Comparison of ENCODE assay signal across 7 mouse cellular contexts in genomic region chr4:130861653-130862208, GRCm38 (mm10). TPM values are rescaled to one million over a fixed set of nuclear protein-coding genes. Genes with fewer than 3 reads are reported as not detected.
DNase-seq lines count a peak whose midpoint lies in the region; ATAC-seq lines count a peak whose summit lies in the region.

No protein-coding gene starts in this region.

- peak overlapping the region; percentile 45 for H3K4me2 ChIP-seq in embryonic facial prominence, embryonic 11.5 days (ENCODE audit: low read depth, low read length)
- peak overlapping the region; percentile 58 for H3K4me2 ChIP-seq in kidney, embryonic 14.5 days (replicated peaks; ENCODE audit: low read depth, low read length)
- peak overlapping the region; percentile 51 for H3K4me2 ChIP-seq in limb, embryonic 11.5 days (ENCODE audit: low read depth, severe bottlenecking)
- H3K4me2 ChIP-seq in neural tube, embryonic 13.5 days: peak overlapping the region; percentile 57

- H3K4me3 ChIP-seq in embryonic facial prominence, embryonic 11.5 days (ENCODE audit: low read depth, low read length): peak overlapping the region; percentile 22
- H3K4me3 ChIP-seq in heart, embryonic 10.5 days: peak overlapping the region; percentile 52
- peak overlapping the region; percentile 28 for H3K4me3 ChIP-seq in kidney, embryonic 14.5 days (ENCODE audit: low read length)
- H3K4me3 ChIP-seq in limb, embryonic 11.5 days (ENCODE audit: low read depth, low read length): peak overlapping the region; percentile 23
- peak overlapping the region; percentile 25 for H3K4me3 ChIP-seq in neural tube, embryonic 13.5 days

- H3K36me3 ChIP-seq in embryonic facial prominence, embryonic 11.5 days (replicated peaks; ENCODE audit: control insufficient read depth, insufficient read depth, low read depth, low read length): no peaks in the 10 kb centered on the region
- H3K36me3 ChIP-seq in heart, embryonic 10.5 days: no peaks in the 10 kb centered on the region
- H3K36me3 ChIP-seq in kidney, embryonic 14.5 days (ENCODE audit: control insufficient read depth, insufficient read depth, low read length): no peaks in the 10 kb centered on the region
- no peaks in the 10 kb centered on the region for H3K36me3 ChIP-seq in limb, embryonic 11.5 days (ENCODE audit: control insufficient read depth, insufficient read depth, low read length)
- no peaks in the 10 kb centered on the region for H3K36me3 ChIP-seq in neural tube, embryonic 13.5 days

- H3K27ac ChIP-seq in embryonic facial prominence, embryonic 11.5 days (replicated peaks; ENCODE audit: low read depth, low read length): no peak overlapping the region
- H3K27ac ChIP-seq in heart, embryonic 10.5 days: peak overlapping the region; percentile 25; the same call in 1 of the 2 replicates
- no peak overlapping the region for H3K27ac ChIP-seq in kidney, embryonic 14.5 days (ENCODE audit: low read depth, low read length)
- H3K27ac ChIP-seq in limb, embryonic 11.5 days (replicated peaks; ENCODE audit: low read depth, low read length): no peak overlapping the region
- peak overlapping the region; percentile 74 for H3K27ac ChIP-seq in neural tube, embryonic 13.5 days (replicated peaks)

- peaks cover 3% of the 10 kb centered on the region for H3K4me1 ChIP-seq in embryonic facial prominence, embryonic 11.5 days (ENCODE audit: control insufficient read depth, insufficient read depth, low read length)
- H3K4me1 ChIP-seq in heart, embryonic 10.5 days: peaks cover 21% of the 10 kb centered on the region
- 0 out of 2 replicates have a peak, but pooled peaks cover 10% of the 10 kb centered on the region for H3K4me1 ChIP-seq in kidney, embryonic 14.5 days (ENCODE audit: control insufficient read depth, insufficient read depth, low read length)
- peaks cover 16% of the 10 kb centered on the region for H3K4me1 ChIP-seq in limb, embryonic 11.5 days (ENCODE audit: control insufficient read depth, insufficient read depth, low read length)
- peaks cover 45% of the 10 kb centered on the region for H3K4me1 ChIP-seq in neural tube, embryonic 13.5 days (replicated peaks)

- DNase-seq in brain, adult 2 months (ENCODE audit: low read depth, low spot score): peak; percentile 98
- DNase-seq in embryonic facial prominence, embryonic 11.5 days (ENCODE audit: low spot score): peak; percentile 68
- DNase-seq in heart, embryonic 10.5 days (ENCODE audit: low spot score): peak; percentile 85
- DNase-seq in limb, embryonic 11.5 days (ENCODE audit: low spot score): peak; percentile 58
- DNase-seq in urinary bladder, postnatal 14 days (ENCODE audit: low spot score): peak; percentile 82

- no peaks in the 10 kb centered on the region for H3K9me3 ChIP-seq in embryonic facial prominence, embryonic 11.5 days (replicated peaks; ENCODE audit: control insufficient read depth, low read length)
- no peaks in the 10 kb centered on the region for H3K9me3 ChIP-seq in heart, embryonic 10.5 days
- H3K9me3 ChIP-seq in kidney, embryonic 14.5 days (ENCODE audit: control insufficient read depth, low read length): no peaks in the 10 kb centered on the region
- no peaks in the 10 kb centered on the region for H3K9me3 ChIP-seq in limb, embryonic 11.5 days (ENCODE audit: control insufficient read depth, low read length)
- no peaks in the 10 kb centered on the region for H3K9me3 ChIP-seq in neural tube, embryonic 13.5 days

- ATAC-seq in embryonic facial prominence, embryonic 11.5 days (replicated peaks; ENCODE audit: insufficient number of reproducible peaks, low FRiP score, low TSS enrichment, low read depth): peak; percentile 75
- ATAC-seq in kidney, embryonic 14.5 days (ENCODE audit: low FRiP score, low TSS enrichment): peak; percentile 86
- peak; percentile 42; the same call in 1 of the 2 replicates for ATAC-seq in limb, embryonic 11.5 days (ENCODE audit: insufficient number of reproducible peaks, low FRiP score, low TSS enrichment, low read depth)
- ATAC-seq in neural tube, embryonic 13.5 days (ENCODE audit: low read depth): peak; percentile 92

- peaks cover 10% of the 10 kb centered on the region for H3K27me3 ChIP-seq in embryonic facial prominence, embryonic 11.5 days (ENCODE audit: control insufficient read depth, insufficient read depth, low read length)
- peaks cover 74% of the 10 kb centered on the region for H3K27me3 ChIP-seq in heart, embryonic 10.5 days (ENCODE audit: insufficient read depth, poor library complexity, severe bottlenecking)
- H3K27me3 ChIP-seq in kidney, embryonic 14.5 days (ENCODE audit: control insufficient read depth, insufficient read depth, low read length): peaks cover 13% of the 10 kb centered on the region
- H3K27me3 ChIP-seq in limb, embryonic 11.5 days (ENCODE audit: control insufficient read depth, insufficient read depth, low read length): peaks cover 14% of the 10 kb centered on the region
- peaks cover 76% of the 10 kb centered on the region for H3K27me3 ChIP-seq in neural tube, embryonic 13.5 days

- WGBS in embryonic facial prominence, embryonic 11.5 days: 2% methylated on average over 30 of the region's 30 CpGs
- WGBS in heart, embryonic 10.5 days: 3% methylated on average over 30 of the region's 30 CpGs
- 1% methylated on average over 30 of the region's 30 CpGs for WGBS in kidney, embryonic 14.5 days
- WGBS in limb, embryonic 11.5 days: 4% methylated on average over 30 of the region's 30 CpGs
- 2% methylated on average over 30 of the region's 30 CpGs for WGBS in neural tube, embryonic 13.5 days

- no peak overlapping the region for H3K9ac ChIP-seq in embryonic facial prominence, embryonic 11.5 days (replicated peaks; ENCODE audit: low read length)
- H3K9ac ChIP-seq in kidney, embryonic 14.5 days (ENCODE audit: low read depth, low read length): 0 out of 2 replicates have a peak overlapping the region, but pooled peaks have one; percentile 31
- peak overlapping the region; percentile 27; the same call in 1 of the 2 replicates for H3K9ac ChIP-seq in limb, embryonic 11.5 days (ENCODE audit: low read length)
- H3K9ac ChIP-seq in neural tube, embryonic 13.5 days: peak overlapping the region; percentile 64

RNA-seq across cellular contexts. Expression of gene Laptm5, which starts 51.2 kb away (rescaled TPM):
- 25.2 and 25.4 TPM in 2 replicates for polyA plus RNA-seq in embryonic facial prominence, embryonic 11.5 days (2014; fragmentation: Nextera tagmentation; extraction: Ambion mirVana)
- 7.7 and 19.5 TPM in 2 replicates for polyA plus RNA-seq in heart, embryonic 10.5 days (2016; fragmentation: Nextera tagmentation; extraction: Ambion mirVana)
- 19.7 and 29.5 TPM in 2 replicates for polyA plus RNA-seq in kidney, embryonic 14.5 days (2014; fragmentation: Nextera tagmentation; extraction: Ambion mirVana)
- polyA plus RNA-seq in limb, embryonic 11.5 days (2014; fragmentation: Nextera tagmentation; extraction: Ambion mirVana): 18.7 and 18.8 TPM in 2 replicates
- polyA plus RNA-seq in neural tube, embryonic 13.5 days (2015; fragmentation: Nextera tagmentation; extraction: Ambion mirVana): 31.6 and 31.7 TPM in 2 replicates

Comparison
In these comparisons a context has a peak if more than half of its experiments do, and no peak if none do; other contexts are left out.
1. ATAC-seq: peak in every context shown above with its lines; median percentile 92 in neural tube, embryonic 13.5 days; 86 in kidney, embryonic 14.5 days; 75 in embryonic facial prominence, embryonic 11.5 days; 42 in limb, embryonic 11.5 days.
2. H3K27ac ChIP-seq: peak in heart, embryonic 10.5 days (single experiment) and neural tube, embryonic 13.5 days (single experiment); none in embryonic facial prominence, embryonic 11.5 days (single experiment), kidney, embryonic 14.5 days (single experiment) and limb, embryonic 11.5 days (single experiment).
3. Peak in every context shown above with its lines, with median percentiles within 50 percentile points of each other: DNase-seq, H3K4me2 ChIP-seq and H3K4me3 ChIP-seq.